Mouse (Mus musculus): ENCODE results near the gene Olfr979. TPM values are rescaled to one million over a fixed set of nuclear protein-coding genes. Genes with fewer than 3 reads are reported as not detected.
"Not testable (repeated sequence)": the region's sequence is repeated elsewhere in the genome, so short reads cannot be mapped to it uniquely, and the experiment has no call there.

The Olfr979 gene
- not detected in 2 replicates for polyA plus RNA-seq (2014; fragmentation: Nextera tagmentation; extraction: Ambion mirVana)

- Histone ChIP-seq H3K4me3 (ENCODE audit: control insufficient read depth in 1 of 2, insufficient read depth in 1 of 2, low read depth in 1 of 2, low read length in 2 of 2) (no peak within 1 kb of the TSS), H3K27ac (replicated peaks in 1 of 2; ENCODE audit: control insufficient read depth in 1 of 2, insufficient read depth in 1 of 2, low read depth in 2 of 2, low read length in 2 of 2) (no peak within 1 kb of the TSS), H3K4me1 (ENCODE audit: control insufficient read depth in 2 of 2, insufficient read depth in 2 of 2, low read length in 2 of 2) (no peaks in the 10 kb centered on the region), H3K36me3 (ENCODE audit: control insufficient read depth, insufficient read depth, low read length) (no peaks in the 10 kb centered on the region), H3K4me2 (ENCODE audit: low read length) (no peak within 1 kb of the TSS), H3K9me3 (ENCODE audit: control insufficient read depth, low read length) (no peaks in the 10 kb centered on the region), H3K27me3 (ENCODE audit: control insufficient read depth, insufficient read depth, low read length) (no peaks in the 10 kb centered on the region), H3K9ac (ENCODE audit: low read length) (no peak within 1 kb of the TSS)
- no peak for ATAC-seq (ENCODE audit: insufficient number of reproducible peaks, insufficient read depth, low FRiP score, low read depth)
- WGBS, result 97% methylated on average over 1 of the region's 1 CpGs
Measured at GRCm38 (mm10) chr9:40003365-40003764, at the start of gene Olfr979. TSS of gene Olfr979 (minus strand) at chr9:40003465.

- no peak for ATAC-seq (ENCODE audit: insufficient number of reproducible peaks, insufficient read depth, low FRiP score, low read depth)
- no peaks in the 10 kb centered on the region for H3K9me3 ChIP-seq (ENCODE audit: control insufficient read depth, low read length)
- H3K4me2 ChIP-seq (ENCODE audit: low read length), result no peak overlapping the region
- no peak overlapping the region for H3K4me3 ChIP-seq (ENCODE audit: control insufficient read depth in 1 of 2, insufficient read depth in 1 of 2, low read depth in 1 of 2, low read length in 2 of 2)
- H3K9ac ChIP-seq (ENCODE audit: low read length), result no peak overlapping the region
- no peaks in the 10 kb centered on the region for H3K4me1 ChIP-seq (ENCODE audit: control insufficient read depth in 2 of 2, insufficient read depth in 2 of 2, low read length in 2 of 2)
- 88% methylated on average over 19 of the region's 19 CpGs for WGBS
- H3K27ac ChIP-seq (replicated peaks in 1 of 2; ENCODE audit: control insufficient read depth in 1 of 2, insufficient read depth in 1 of 2, low read depth in 2 of 2, low read length in 2 of 2), result no peak overlapping the region
- no peaks in the 10 kb centered on the region for H3K27me3 ChIP-seq (ENCODE audit: control insufficient read depth, insufficient read depth, low read length)
- H3K36me3 ChIP-seq (ENCODE audit: control insufficient read depth, insufficient read depth, low read length), result no peaks in the 10 kb centered on the region
Measured at GRCm38 (mm10) chr9:40050138-40050537, 46.9 kb upstream of the Olfr979 start.

GRCm38 (mm10) chr9:40021164-40021563 is 17.9 kb upstream of the Olfr979 start, which contains the start of gene Olfr981:
TSS of gene Olfr981 (plus strand) at chr9:40021464.
- Histone ChIP-seq H3K4me1 (ENCODE audit: control insufficient read depth in 2 of 2, insufficient read depth in 2 of 2, low read length in 2 of 2) (no peaks in the 10 kb centered on the region), H3K4me2 (ENCODE audit: low read length) (no peak within 1 kb of the TSS), H3K9ac (ENCODE audit: low read length) (no peak within 1 kb of the TSS), H3K4me3 (ENCODE audit: control insufficient read depth in 1 of 2, insufficient read depth in 1 of 2, low read depth in 1 of 2, low read length in 2 of 2) (no peak within 1 kb of the TSS), H3K27me3 (ENCODE audit: control insufficient read depth, insufficient read depth, low read length) (no peaks in the 10 kb centered on the region), H3K36me3 (ENCODE audit: control insufficient read depth, insufficient read depth, low read length) (no peaks in the 10 kb centered on the region), H3K27ac (replicated peaks in 1 of 2; ENCODE audit: control insufficient read depth in 1 of 2, insufficient read depth in 1 of 2, low read depth in 2 of 2, low read length in 2 of 2) (no peak within 1 kb of the TSS), H3K9me3 (ENCODE audit: control insufficient read depth, low read length) (no peaks in the 10 kb centered on the region)
- 73% methylated on average over 2 of the region's 2 CpGs for WGBS
- ATAC-seq (ENCODE audit: insufficient number of reproducible peaks, insufficient read depth, low FRiP score, low read depth), result no peak

- Histone ChIP-seq H3K27ac (replicated peaks in 1 of 2; ENCODE audit: control insufficient read depth in 1 of 2, insufficient read depth in 1 of 2, low read depth in 2 of 2, low read length in 2 of 2) (no peak within 1 kb of the TSS), H3K9ac (ENCODE audit: low read length) (no peak within 1 kb of the TSS), H3K4me1 (ENCODE audit: control insufficient read depth in 2 of 2, insufficient read depth in 2 of 2, low read length in 2 of 2) (no peaks in the 10 kb centered on the region), H3K4me2 (ENCODE audit: low read length) (no peak within 1 kb of the TSS), H3K9me3 (ENCODE audit: control insufficient read depth, low read length) (no peaks in the 10 kb centered on the region), H3K4me3 (ENCODE audit: control insufficient read depth in 1 of 2, insufficient read depth in 1 of 2, low read depth in 1 of 2, low read length in 2 of 2) (no peak within 1 kb of the TSS), H3K36me3 (ENCODE audit: control insufficient read depth, insufficient read depth, low read length) (no peaks in the 10 kb centered on the region), H3K27me3 (ENCODE audit: control insufficient read depth, insufficient read depth, low read length) (no peaks in the 10 kb centered on the region)
- WGBS, result 70% methylated on average over 1 of the region's 1 CpGs
- ATAC-seq (ENCODE audit: insufficient number of reproducible peaks, insufficient read depth, low FRiP score, low read depth), result no peak
Measured at GRCm38 (mm10) chr9:40009482-40009881, 6.2 kb upstream of the Olfr979 start, which contains the start of gene Olfr980. TSS of gene Olfr980 (minus strand) at chr9:40009582.

- Histone ChIP-seq H3K9ac (ENCODE audit: low read length) (no peak within 1 kb of the TSS), H3K36me3 (ENCODE audit: control insufficient read depth, insufficient read depth, low read length) (no peaks in the 10 kb centered on the region), H3K27me3 (ENCODE audit: control insufficient read depth, insufficient read depth, low read length) (no peaks in the 10 kb centered on the region), H3K4me1 (ENCODE audit: control insufficient read depth in 2 of 2, insufficient read depth in 2 of 2, low read length in 2 of 2) (no peaks in the 10 kb centered on the region), H3K4me3 (ENCODE audit: control insufficient read depth in 1 of 2, insufficient read depth in 1 of 2, low read depth in 1 of 2, low read length in 2 of 2) (no peak within 1 kb of the TSS), H3K4me2 (ENCODE audit: low read length) (no peak within 1 kb of the TSS), H3K9me3 (ENCODE audit: control insufficient read depth, low read length) (no peaks in the 10 kb centered on the region), H3K27ac (replicated peaks in 1 of 2; ENCODE audit: control insufficient read depth in 1 of 2, insufficient read depth in 1 of 2, low read depth in 2 of 2, low read length in 2 of 2) (no peak within 1 kb of the TSS)
- no peak for ATAC-seq (ENCODE audit: insufficient number of reproducible peaks, insufficient read depth, low FRiP score, low read depth)
- WGBS, result 73% methylated on average over 2 of the region's 2 CpGs
Measured at GRCm38 (mm10) chr9:39991813-39992212, 11.5 kb downstream of the Olfr979 start, which contains the start of gene Olfr978. TSS of gene Olfr978 (plus strand) at chr9:39992113.

GRCm38 (mm10) chr9:39976581-39977145 is 26.6 kb downstream of the Olfr979 start:
- not testable (repeated sequence) for H3K9me3 ChIP-seq (ENCODE audit: control insufficient read depth, low read length); H3K27me3 ChIP-seq (ENCODE audit: control insufficient read depth, insufficient read depth, low read length); ATAC-seq (ENCODE audit: insufficient number of reproducible peaks, insufficient read depth, low FRiP score, low read depth); H3K4me1 ChIP-seq (ENCODE audit: control insufficient read depth in 2 of 2, insufficient read depth in 2 of 2, low read length in 2 of 2); H3K4me3 ChIP-seq (ENCODE audit: control insufficient read depth in 1 of 2, insufficient read depth in 1 of 2, low read depth in 1 of 2, low read length in 2 of 2); H3K27ac ChIP-seq (replicated peaks in 1 of 2; ENCODE audit: control insufficient read depth in 1 of 2, insufficient read depth in 1 of 2, low read depth in 2 of 2, low read length in 2 of 2); H3K9ac ChIP-seq (ENCODE audit: low read length); H3K4me2 ChIP-seq (ENCODE audit: low read length); H3K36me3 ChIP-seq (ENCODE audit: control insufficient read depth, insufficient read depth, low read length)
- 83% methylated on average over 1 of the region's 1 CpGs for WGBS

- 68% methylated on average over 6 of the region's 9 CpGs for WGBS
- ATAC-seq (ENCODE audit: insufficient number of reproducible peaks, insufficient read depth, low FRiP score, low read depth); H3K4me3 ChIP-seq (ENCODE audit: control insufficient read depth in 1 of 2, insufficient read depth in 1 of 2, low read depth in 1 of 2, low read length in 2 of 2); H3K27me3 ChIP-seq (ENCODE audit: control insufficient read depth, insufficient read depth, low read length); H3K9ac ChIP-seq (ENCODE audit: low read length); H3K4me2 ChIP-seq (ENCODE audit: low read length); H3K36me3 ChIP-seq (ENCODE audit: control insufficient read depth, insufficient read depth, low read length); H3K9me3 ChIP-seq (ENCODE audit: control insufficient read depth, low read length); H3K27ac ChIP-seq (replicated peaks in 1 of 2; ENCODE audit: control insufficient read depth in 1 of 2, insufficient read depth in 1 of 2, low read depth in 2 of 2, low read length in 2 of 2); H3K4me1 ChIP-seq (ENCODE audit: control insufficient read depth in 2 of 2, insufficient read depth in 2 of 2, low read length in 2 of 2): not testable (repeated sequence)
Measured at GRCm38 (mm10) chr9:39961033-39961432, 42.2 kb downstream of the Olfr979 start, which contains the start of gene Olfr976. TSS of gene Olfr976 (minus strand) at chr9:39961133.

- H3K4me3 ChIP-seq (ENCODE audit: control insufficient read depth in 1 of 2, insufficient read depth in 1 of 2, low read depth in 1 of 2, low read length in 2 of 2), result no peak within 1 kb of the TSS
- ATAC-seq (ENCODE audit: insufficient number of reproducible peaks, insufficient read depth, low FRiP score, low read depth), result no peak
- H3K36me3 ChIP-seq (ENCODE audit: control insufficient read depth, insufficient read depth, low read length), result no peaks in the 10 kb centered on the region
- no peak within 1 kb of the TSS for H3K9ac ChIP-seq (ENCODE audit: low read length)
- H3K4me1 ChIP-seq (ENCODE audit: control insufficient read depth in 2 of 2, insufficient read depth in 2 of 2, low read length in 2 of 2), result no peaks in the 10 kb centered on the region
- H3K27ac ChIP-seq (replicated peaks in 1 of 2; ENCODE audit: control insufficient read depth in 1 of 2, insufficient read depth in 1 of 2, low read depth in 2 of 2, low read length in 2 of 2), result no peak within 1 kb of the TSS
- H3K9me3 ChIP-seq (ENCODE audit: control insufficient read depth, low read length), result no peaks in the 10 kb centered on the region
- H3K4me2 ChIP-seq (ENCODE audit: low read length), result no peak within 1 kb of the TSS
- H3K27me3 ChIP-seq (ENCODE audit: control insufficient read depth, insufficient read depth, low read length), result no peaks in the 10 kb centered on the region
- WGBS, result 79% methylated on average over 1 of the region's 1 CpGs
Measured at GRCm38 (mm10) chr9:39951946-39952345, 51.3 kb downstream of the Olfr979 start, which contains the start of gene Olfr975. TSS of gene Olfr975 (minus strand) at chr9:39952046.
